Mouse (Mus musculus) limb, embryonic 14.5 days (tissue): ENCODE measurements around the gene Pnrc2. TPM values are rescaled to one million over a fixed set of nuclear protein-coding genes. Genes with fewer than 3 reads are reported as not detected.

Source experiments
- ATAC-seq: fragments of 200-750 bp; cut with Nextera tagmentation; 2 replicates; pipeline ENCODE4 v1.8.0; 2017; ENCODE audit warnings: low read depth, moderate number of reproducible peaks, moderate TSS enrichment; ENCODE audit not compliant: low FRiP score
- DNase-seq: peaks from one replicate; pipeline ENCODE4 v3.0.0-alpha.2; 2015; ENCODE audit warnings: low spot score
- H3K27ac ChIP-seq: fragments of 300-500 bp; sonication (generic); replicated peaks from 2 replicates; pipeline ENCODE4 v1.5.1; 2014; ENCODE audit warnings: low read depth, mild to moderate bottlenecking, low read length, moderate library complexity, mixed read lengths
- H3K27me3 ChIP-seq: fragments of 300-500 bp; sonication (generic); 2 replicates; pipeline ENCODE4 v1.6.1; 2014; ENCODE audit warnings: low read length, mixed read lengths; ENCODE audit not compliant: control insufficient read depth, insufficient read depth
- H3K36me3 ChIP-seq: fragments of 300-500 bp; sonication (generic); 2 replicates; pipeline ENCODE4 v1.6.1; 2014; ENCODE audit warnings: mild to moderate bottlenecking, low read length, moderate library complexity, mixed read lengths; ENCODE audit not compliant: control insufficient read depth, insufficient read depth
- H3K4me1 ChIP-seq: fragments of 300-500 bp; sonication (generic); 2 replicates; pipeline ENCODE4 v1.6.1; 2014; ENCODE audit warnings: antibody characterized with exemption, low read length, mixed read lengths; ENCODE audit not compliant: control insufficient read depth, insufficient read depth
- H3K4me2 ChIP-seq: fragments of 300-500 bp; sonication (generic); replicated peaks from 2 replicates; pipeline ENCODE4 v1.6.1; 2014; ENCODE audit warnings: low read depth, mild to moderate bottlenecking, low read length, moderate library complexity; ENCODE audit not compliant: severe bottlenecking
- H3K4me3 ChIP-seq: fragments of 300-500 bp; sonication (generic); replicated peaks from 2 replicates; pipeline ENCODE4 v1.5.1; 2014; ENCODE audit warnings: low read length
- H3K9ac ChIP-seq: fragments of 300-500 bp; sonication (generic); 2 replicates; pipeline ENCODE4 v1.6.1; 2014; ENCODE audit warnings: mild to moderate bottlenecking, low read depth, low read length, moderate library complexity; ENCODE audit not compliant: severe bottlenecking
- H3K9me3 ChIP-seq: fragments of 300-500 bp; sonication (generic); 2 replicates; pipeline ENCODE4 v1.6.1; 2016; ENCODE audit warnings: low read length; ENCODE audit not compliant: control insufficient read depth
- POLR2A ChIP-seq: fragments of 200-500 bp; IDR thresholded peaks from 2 replicates; pipeline ENCODE4 v1.8.0; 2012; ENCODE audit warnings: inconsistent platforms, mild to moderate bottlenecking, moderate library complexity, borderline replicate concordance; ENCODE audit not compliant: insufficient read depth, insufficient read length; ENCODE audit errors: extremely low read depth
- WGBS: fragments of 180-500 bp; shearing (Covaris S2); extraction: QIAGEN DNeasy Blood & Tissue Kit; methylation state at CpG from one replicate; pipeline ENCODE4 v1.1.7; 2014; 5-methylcytosine and 5-hydroxymethylcytosine counted together
- polyA plus RNA-seq, 2 experiments: library from polyadenylated mRNA; depleted of rRNA in 1 of 2; stranded (reverse) in 1 of 2; unstranded in 1 of 2; fragments of >200 nt; fragmentation: Nextera tagmentation in 1 of 2; extraction: Ambion mirVana in 1 of 2; gene quantifications; 2 replicates each; pipeline versions ENCODE4 v1.2.1 to v1.2.3; 2012 to 2014

The Pnrc2 gene
- polyA plus RNA-seq, 2 experiments: 105 to 165 TPM

- Histone ChIP-seq H3K9ac (no peak overlapping the region), H3K36me3 (no peaks in the 10 kb centered on the region), H3K9me3 (no peaks in the 10 kb centered on the region), H3K27me3 (no peaks in the 10 kb centered on the region), H3K4me1 (peaks cover 22% of the 10 kb centered on the region), H3K4me2 (no peak overlapping the region), H3K27ac (no peak overlapping the region), H3K4me3 (no peak overlapping the region)
- 86% methylated on average over 8 of the region's 8 CpGs for WGBS
- ATAC-seq: no peak
- no peak for DNase-seq
- TF ChIP-seq POLR2A: no peak
Measured at GRCm38 (mm10) chr4:135834124-135834717, 39.4 kb downstream of the Pnrc2 start.

- Histone ChIP-seq H3K36me3 (no peaks in the 10 kb centered on the region), H3K9ac (no peak overlapping the region), H3K27me3 (no peaks in the 10 kb centered on the region), H3K4me3 (no peak overlapping the region), H3K9me3 (no peaks in the 10 kb centered on the region), H3K4me1 (peaks cover 28% of the 10 kb centered on the region), H3K4me2 (no peak overlapping the region), H3K27ac (no peak overlapping the region; the same call in 1 of the 2 replicates)
- DNase-seq (no peak), ATAC-seq (no peak)
- no peak for TF ChIP-seq POLR2A
- WGBS: 75% methylated on average over 12 of the region's 12 CpGs
Measured at GRCm38 (mm10) chr4:135833301-135834123, 40.1 kb downstream of the Pnrc2 start.

GRCm38 (mm10) chr4:135832070-135832469 lies 41.6 kb downstream of the Pnrc2 start:
- Histone ChIP-seq H3K9ac (no peak overlapping the region), H3K4me2 (no peak overlapping the region), H3K36me3 (no peaks in the 10 kb centered on the region), H3K27me3 (no peaks in the 10 kb centered on the region), H3K9me3 (no peaks in the 10 kb centered on the region), H3K4me1 (peaks cover 34% of the 10 kb centered on the region), H3K27ac (peak overlapping the region; percentile 30; the same call in 1 of the 2 replicates), H3K4me3 (no peak overlapping the region)
- 62% methylated on average over 11 of the region's 11 CpGs for WGBS
- ATAC-seq: no peak
- no peak for DNase-seq
- TF ChIP-seq POLR2A: no peak

GRCm38 (mm10) chr4:135828491-135828890 lies 45.2 kb downstream of the Pnrc2 start:
- 11% methylated on average over 11 of the region's 11 CpGs for WGBS
- peak overlapping the region; percentile 93 for H3K27ac ChIP-seq
- TF ChIP-seq POLR2A: no peak
- no peaks in the 10 kb centered on the region for H3K36me3 ChIP-seq
- no peak overlapping the region for H3K4me3 ChIP-seq
- H3K9me3 ChIP-seq: no peaks in the 10 kb centered on the region
- H3K9ac ChIP-seq: no peak overlapping the region
- H3K4me1 ChIP-seq: peaks cover 34% of the 10 kb centered on the region
- DNase-seq: peak; percentile 91
- ATAC-seq: peak; percentile 85
- no peaks in the 10 kb centered on the region for H3K27me3 ChIP-seq
- peak overlapping the region; percentile 29 for H3K4me2 ChIP-seq

- no peak overlapping the region for H3K4me3 ChIP-seq
- DNase-seq (no peak), ATAC-seq (no peak)
- WGBS: 49% methylated on average over 8 of the region's 8 CpGs
- H3K27me3 ChIP-seq: no peaks in the 10 kb centered on the region
- H3K9ac ChIP-seq: no peak overlapping the region
- no peak overlapping the region for H3K4me2 ChIP-seq
- peaks cover 16% of the 10 kb centered on the region for H3K4me1 ChIP-seq
- H3K9me3 ChIP-seq: no peaks in the 10 kb centered on the region
- H3K27ac ChIP-seq: no peak overlapping the region
- no peaks in the 10 kb centered on the region for H3K36me3 ChIP-seq
- TF ChIP-seq POLR2A: no peak
Measured at GRCm38 (mm10) chr4:135824254-135824653, 49.4 kb downstream of the Pnrc2 start.
